Mouse (Mus musculus): ENCODE results near the gene Dnajc8. TPM values are rescaled to one million over a fixed set of nuclear protein-coding genes. Genes with fewer than 3 reads are reported as not detected.
"Not testable (repeated sequence)": the region's sequence is repeated elsewhere in the genome, so short reads cannot be mapped to it uniquely, and the experiment has no call there.

The Dnajc8 gene
- polyA plus RNA-seq, 1 experiment: 146 TPM

DNA sequence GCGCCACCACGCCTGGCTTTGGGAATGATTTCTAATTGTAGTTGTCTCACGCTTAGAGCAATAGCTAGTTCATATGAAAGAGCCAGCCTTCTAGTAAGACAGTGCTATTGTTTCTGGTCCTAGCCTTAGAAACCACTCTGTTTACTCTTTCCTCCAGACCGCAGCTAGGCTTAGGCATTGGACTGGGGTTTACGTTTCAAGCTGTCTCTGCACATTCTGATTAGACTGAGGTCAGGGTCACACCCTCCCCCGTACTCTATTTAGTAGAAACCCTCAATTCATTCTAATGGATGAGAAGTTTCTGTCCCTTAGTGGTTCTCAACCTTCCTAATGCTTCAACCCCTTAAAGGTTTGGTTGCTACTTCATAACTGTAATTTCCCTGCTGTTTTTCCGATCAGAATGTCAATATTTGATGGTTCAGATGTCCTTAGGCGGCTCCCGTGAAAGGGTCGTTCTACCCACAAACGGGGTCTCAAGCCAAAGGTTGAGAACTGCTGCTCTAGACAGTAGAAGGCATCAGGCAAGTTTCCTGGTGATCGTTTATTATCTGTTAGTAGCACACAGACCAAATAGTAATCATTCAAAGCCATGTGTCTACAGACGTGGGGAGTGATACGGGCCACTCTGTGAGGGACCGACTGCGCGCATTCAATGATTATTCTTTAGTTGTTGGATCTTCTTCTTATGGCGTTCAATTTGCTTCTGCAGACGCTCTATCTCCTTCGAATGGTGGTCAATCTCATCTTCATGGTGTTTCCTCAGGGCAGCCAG, 5.1 kb upstream of the Dnajc8 start:
- Histone ChIP-seq H3K27ac (ENCODE audit: insufficient read depth, low read length) (no peak overlapping the region), H3K4me3 (ENCODE audit: insufficient read depth, low read length) (no peak overlapping the region), H3K4me1 (ENCODE audit: control insufficient read depth, insufficient read depth, low read length) (no peaks in the 10 kb centered on the region; the same call in 1 of the 2 replicates)
- no peak for TF ChIP-seq POLR2A (IDR thresholded peaks at IDR 0.05; ENCODE audit: low read depth, low read length)

DNA sequence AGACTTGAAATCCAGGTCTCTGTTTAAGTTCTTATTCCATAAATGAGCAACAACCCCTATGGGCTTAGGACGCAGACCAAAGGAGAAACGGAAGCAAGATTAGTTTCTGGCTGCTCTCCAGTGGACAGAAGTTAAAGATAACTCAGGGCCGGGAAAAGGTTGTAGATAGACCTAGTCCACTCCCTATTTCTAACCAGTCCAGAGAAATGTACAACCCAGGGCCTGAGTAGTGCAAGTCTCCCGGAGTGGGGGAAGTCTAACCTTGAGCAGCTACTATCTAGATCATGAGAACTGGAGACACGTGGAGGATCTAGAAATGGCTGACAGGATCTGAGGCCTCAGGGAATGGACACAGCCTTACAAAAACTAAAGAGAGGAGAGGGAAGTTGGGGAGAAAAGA, 2.9 kb upstream of the Dnajc8 start:
- Histone ChIP-seq H3K4me1 (ENCODE audit: control insufficient read depth, insufficient read depth, low read length) (no peaks in the 10 kb centered on the region; the same call in 1 of the 2 replicates), H3K4me3 (ENCODE audit: insufficient read depth, low read length) (peak overlapping the region; percentile 88), H3K27ac (ENCODE audit: insufficient read depth, low read length) (no peak overlapping the region)
- TF ChIP-seq CTCF (IDR thresholded peaks at IDR 0.05; ENCODE audit: borderline replicate concordance, insufficient read depth, low read length) (no peak), POLR2A (IDR thresholded peaks at IDR 0.05; ENCODE audit: low read depth, low read length) (no peak)

DNA sequence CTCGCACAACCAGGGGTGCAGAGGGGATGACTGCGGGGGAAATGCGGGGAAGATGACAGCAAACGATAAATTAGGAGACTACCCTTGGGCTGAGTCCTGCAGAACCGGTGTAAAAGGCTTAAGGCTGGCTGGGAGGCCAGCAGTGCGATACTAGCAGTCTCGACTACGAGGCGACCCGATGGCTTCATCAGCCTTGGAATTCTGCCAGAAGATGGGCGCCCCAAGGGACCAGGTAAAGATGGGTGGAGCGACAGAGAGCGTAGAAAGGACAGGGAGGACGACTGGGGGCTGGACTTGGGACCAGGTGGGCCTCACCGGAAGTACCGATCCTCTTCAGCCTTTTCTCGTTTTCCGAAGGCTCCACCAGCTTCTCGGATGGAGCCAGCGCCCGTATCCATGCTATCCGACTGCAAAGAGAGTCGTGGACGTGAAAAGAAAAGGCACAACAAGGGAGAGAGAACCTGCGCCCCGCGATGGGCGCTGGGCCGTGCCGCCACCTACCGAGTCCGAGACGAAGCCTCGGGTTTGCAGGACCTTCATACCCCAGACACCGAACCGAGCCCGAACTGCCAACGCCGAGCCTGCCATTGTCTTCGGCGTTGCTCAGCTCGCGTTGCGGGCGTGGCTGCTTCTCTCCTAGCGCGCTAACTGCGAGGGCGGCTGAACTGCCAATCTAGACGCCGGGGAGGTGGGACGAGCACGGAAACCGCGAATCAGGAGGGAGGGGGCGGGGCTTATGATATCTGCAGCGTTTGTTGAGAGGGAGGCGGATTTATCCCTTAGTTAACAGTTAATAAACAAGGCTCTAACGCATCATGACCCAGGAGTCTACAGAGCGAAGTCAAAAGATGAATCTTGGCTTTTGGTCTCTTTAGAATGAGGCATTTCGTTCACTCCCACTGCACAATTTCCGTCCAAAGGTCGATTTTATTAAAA, 2.1 kb upstream of the Dnajc8 start, which contains the start of gene Atpif1:
Gene Atpif1, minus strand, starts transcription at position 679 of the 936 bp plus-strand sequence.
- peak within 1 kb of the TSS; percentile 60 for H3K27ac ChIP-seq (ENCODE audit: insufficient read depth, low read length)
- no peaks in the 10 kb centered on the region; the same call in 1 of the 2 replicates for H3K4me1 ChIP-seq (ENCODE audit: control insufficient read depth, insufficient read depth, low read length)
- H3K4me3 ChIP-seq (ENCODE audit: insufficient read depth, low read length): peak within 1 kb of the TSS; percentile 88
- TF ChIP-seq POLR2A (IDR thresholded peaks at IDR 0.05; ENCODE audit: low read depth, low read length): peak; percentile 94
- TF ChIP-seq CTCF (IDR thresholded peaks at IDR 0.05; ENCODE audit: borderline replicate concordance, insufficient read depth, low read length): no peak

DNA sequence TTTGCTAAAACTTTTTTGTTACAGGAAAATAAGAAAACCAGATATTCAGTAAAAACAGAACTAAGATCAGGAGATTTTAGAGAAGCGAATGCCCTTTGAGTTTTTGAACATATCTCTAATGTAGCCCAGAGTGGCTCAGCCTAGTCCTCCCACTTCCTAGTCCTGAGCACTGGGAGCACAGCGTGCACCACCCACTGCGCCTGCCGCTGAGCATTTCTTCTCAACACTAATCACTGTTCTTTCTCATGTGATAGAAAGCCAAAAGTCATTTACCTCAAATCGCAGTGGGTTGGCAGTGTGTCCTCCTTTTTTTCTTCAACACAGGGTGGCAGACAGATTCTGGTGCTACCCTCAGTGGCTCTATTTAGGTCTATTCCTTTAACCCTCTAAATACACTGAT, 4.1 kb downstream of the Dnajc8 start:
- H3K4me1 ChIP-seq (ENCODE audit: control insufficient read depth, insufficient read depth, low read length): no peaks in the 10 kb centered on the region
- H3K4me3 ChIP-seq (ENCODE audit: insufficient read depth, low read length): no peak overlapping the region
- TF ChIP-seq CTCF (IDR thresholded peaks at IDR 0.05; ENCODE audit: borderline replicate concordance, insufficient read depth, low read length) (no peak), POLR2A (IDR thresholded peaks at IDR 0.05; ENCODE audit: low read depth, low read length) (no peak)
- H3K27ac ChIP-seq (ENCODE audit: insufficient read depth, low read length): no peak overlapping the region

DNA sequence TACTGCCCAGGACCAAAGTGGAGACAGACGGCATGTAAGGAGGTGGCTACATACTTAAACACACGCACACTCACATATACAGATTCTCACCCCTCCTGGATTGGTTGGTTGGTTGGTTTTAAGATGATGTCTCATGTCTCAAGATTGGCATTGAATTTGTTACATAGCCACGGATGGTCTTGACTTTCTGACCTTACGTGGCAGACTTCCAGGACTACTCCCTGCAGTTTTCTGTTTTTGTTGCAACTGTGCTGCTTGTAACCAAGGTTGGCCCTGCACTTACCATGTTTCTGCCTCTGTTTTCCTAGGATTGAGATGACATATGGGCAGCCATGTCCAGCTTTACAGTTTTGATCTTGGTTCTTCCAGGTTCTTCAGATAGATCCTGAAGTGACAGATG, 6.1 kb downstream of the Dnajc8 start:
- Histone ChIP-seq H3K27ac (ENCODE audit: insufficient read depth, low read length) (no peak overlapping the region), H3K4me3 (ENCODE audit: insufficient read depth, low read length) (no peak overlapping the region), H3K4me1 (ENCODE audit: control insufficient read depth, insufficient read depth, low read length) (no peaks in the 10 kb centered on the region)
- TF ChIP-seq CTCF (IDR thresholded peaks at IDR 0.05; ENCODE audit: borderline replicate concordance, insufficient read depth, low read length): no peak
- no peak for TF ChIP-seq POLR2A (IDR thresholded peaks at IDR 0.05; ENCODE audit: low read depth, low read length)

DNA sequence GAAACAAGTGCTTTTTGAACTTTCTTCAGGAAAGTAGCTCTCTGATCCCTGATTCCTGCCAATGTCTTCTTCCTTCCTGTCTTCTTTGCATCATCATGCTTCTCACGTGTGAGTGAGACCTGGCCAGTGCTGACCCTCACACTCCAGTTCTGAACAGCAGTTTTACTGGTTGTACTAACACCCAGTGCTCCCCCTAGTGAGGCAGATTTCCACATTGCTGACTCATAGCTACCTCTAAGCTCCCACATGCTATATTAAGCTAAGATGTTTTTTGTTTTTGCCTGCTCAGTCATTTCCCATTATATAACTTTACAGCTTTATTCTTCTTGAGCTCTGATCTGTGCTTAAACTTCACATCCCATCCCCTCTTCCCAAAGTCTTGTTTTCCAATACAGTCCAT, 7.4 kb downstream of the Dnajc8 start:
- Histone ChIP-seq H3K4me1 (ENCODE audit: control insufficient read depth, insufficient read depth, low read length) (no peaks in the 10 kb centered on the region), H3K27ac (ENCODE audit: insufficient read depth, low read length) (no peak overlapping the region), H3K4me3 (ENCODE audit: insufficient read depth, low read length) (no peak overlapping the region)
- TF ChIP-seq CTCF (IDR thresholded peaks at IDR 0.05; ENCODE audit: borderline replicate concordance, insufficient read depth, low read length): no peak
- no peak for TF ChIP-seq POLR2A (IDR thresholded peaks at IDR 0.05; ENCODE audit: low read depth, low read length)

DNA sequence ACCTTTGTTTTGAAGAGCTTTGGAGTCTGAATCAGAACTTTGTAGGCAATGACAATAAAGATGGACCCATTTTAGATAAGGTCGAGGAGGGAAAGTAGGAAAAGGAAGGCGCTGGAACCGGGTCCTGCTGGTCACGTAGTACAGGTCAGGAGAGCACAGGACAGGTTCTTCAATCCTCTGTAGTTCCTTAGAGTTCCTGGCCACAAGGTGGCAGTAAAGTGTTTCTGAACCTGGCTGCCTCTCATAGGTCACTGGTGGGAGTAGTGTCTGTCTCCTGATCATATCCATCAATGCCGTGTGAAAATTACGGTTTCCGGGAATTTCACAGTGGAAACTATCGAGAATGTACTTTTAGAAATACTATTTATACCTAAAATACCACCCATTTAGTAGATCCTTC, 10.5 kb downstream of the Dnajc8 start:
- Histone ChIP-seq H3K4me3 (ENCODE audit: insufficient read depth, low read length) (no peak overlapping the region), H3K4me1 (ENCODE audit: control insufficient read depth, insufficient read depth, low read length) (no peaks in the 10 kb centered on the region), H3K27ac (ENCODE audit: insufficient read depth, low read length) (no peak overlapping the region)
- TF ChIP-seq POLR2A (IDR thresholded peaks at IDR 0.05; ENCODE audit: low read depth, low read length): no peak
- peak; percentile 41; the same call in 1 of the 2 replicates for TF ChIP-seq CTCF (IDR thresholded peaks at IDR 0.05; ENCODE audit: borderline replicate concordance, insufficient read depth, low read length)

DNA sequence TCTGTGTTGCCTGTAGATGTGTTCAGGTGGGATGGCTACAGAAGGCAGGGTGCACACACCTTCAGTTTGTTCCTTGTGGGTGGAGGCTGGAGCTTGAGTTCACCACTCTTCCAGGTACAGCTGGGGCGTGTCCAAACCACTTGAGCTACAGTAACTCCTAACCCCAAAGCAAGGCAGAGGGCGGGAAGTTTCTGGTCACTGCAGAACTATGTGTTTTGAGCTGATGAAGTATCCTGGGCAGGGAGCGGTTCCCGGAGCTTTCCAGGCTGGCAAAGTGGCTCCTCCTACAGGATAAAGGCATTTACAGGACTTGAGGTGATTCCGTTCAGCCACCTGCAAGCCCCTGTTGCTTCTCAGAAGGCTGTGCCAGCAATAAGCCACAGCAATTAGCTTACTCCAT, 18.9 kb downstream of the Dnajc8 start:
- no peak for TF ChIP-seq POLR2A (IDR thresholded peaks at IDR 0.05; ENCODE audit: low read depth, low read length)
- Histone ChIP-seq H3K27ac (ENCODE audit: insufficient read depth, low read length) (no peak overlapping the region), H3K4me3 (ENCODE audit: insufficient read depth, low read length) (no peak overlapping the region), H3K4me1 (ENCODE audit: control insufficient read depth, insufficient read depth, low read length) (no peaks in the 10 kb centered on the region)

DNA sequence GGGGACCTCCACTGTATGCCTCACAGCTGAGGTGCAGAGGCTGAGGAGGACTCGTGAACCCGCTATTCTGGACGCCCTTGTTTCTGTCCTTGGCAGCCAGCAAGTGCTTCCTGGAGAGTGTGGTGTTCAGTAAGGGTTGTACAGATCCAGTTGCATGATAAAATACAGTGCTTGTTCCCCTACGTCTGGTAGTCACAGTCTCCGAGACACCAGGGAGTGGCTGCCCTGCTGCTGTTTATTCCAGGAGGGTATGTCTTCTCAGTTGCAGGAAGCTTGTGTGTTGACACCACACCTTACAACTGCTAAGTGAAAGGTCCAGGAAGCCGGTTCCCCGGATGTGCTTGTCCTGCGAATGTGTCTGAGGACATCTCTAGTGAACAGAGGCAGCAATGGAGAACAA, 19.3 kb downstream of the Dnajc8 start:
- TF ChIP-seq POLR2A (IDR thresholded peaks at IDR 0.05; ENCODE audit: low read depth, low read length) (no peak), CTCF (IDR thresholded peaks at IDR 0.05; ENCODE audit: borderline replicate concordance, insufficient read depth, low read length) (no peak)
- Histone ChIP-seq H3K4me3 (ENCODE audit: insufficient read depth, low read length) (no peak overlapping the region), H3K4me1 (ENCODE audit: control insufficient read depth, insufficient read depth, low read length) (no peaks in the 10 kb centered on the region), H3K27ac (ENCODE audit: insufficient read depth, low read length) (no peak overlapping the region)

DNA sequence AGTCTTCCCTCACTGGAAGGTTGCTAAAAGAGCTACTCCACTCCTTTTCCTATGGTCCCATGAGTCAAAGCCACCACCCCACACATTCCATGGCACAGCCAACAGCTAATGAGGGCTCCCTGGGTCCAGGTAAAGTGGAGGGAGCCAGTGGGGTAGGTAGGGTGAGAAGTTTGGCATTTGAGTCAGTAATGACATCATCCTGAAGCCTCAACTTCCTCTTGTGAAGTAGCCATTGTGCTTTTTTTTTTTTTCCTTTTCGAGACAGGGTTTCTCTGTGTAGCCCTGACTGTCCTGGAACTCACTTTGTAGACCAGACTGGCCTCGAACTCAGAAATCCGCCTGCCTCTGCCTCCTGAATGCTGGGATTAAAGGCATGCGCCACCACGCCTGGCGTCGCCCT, 20.2 kb downstream of the Dnajc8 start:
- H3K4me3 ChIP-seq (ENCODE audit: insufficient read depth, low read length); H3K27ac ChIP-seq (ENCODE audit: insufficient read depth, low read length); H3K4me1 ChIP-seq (ENCODE audit: control insufficient read depth, insufficient read depth, low read length): not testable (repeated sequence)
